Mouse (Mus musculus) large intestine, adult 2 months (tissue): ENCODE results near the gene Ftsj3. TPM values are rescaled to one million over a fixed set of nuclear protein-coding genes. Genes with fewer than 3 reads are reported as not detected.
"Not testable (repeated sequence)": the region's sequence is repeated elsewhere in the genome, so short reads cannot be mapped to it uniquely, and the experiment has no call there.

ENCODE experiments used
- DNase-seq: peaks from one replicate; pipeline ENCODE4 v3.0.0-alpha.2; 2012; ENCODE audit warnings: low read depth, low spot score
- WGBS: fragments of 180-500 bp; shearing (Covaris S2); methylation state at CpG from one replicate; pipeline ENCODE4 v1.1.7; 2018; 5-methylcytosine and 5-hydroxymethylcytosine counted together
- polyA plus RNA-seq: library from polyadenylated mRNA; depleted of rRNA; stranded (reverse); fragments of >200 nt; gene quantifications from 2 replicates; pipeline ENCODE4 v1.2.3, GENCODE M21; 2012

The Ftsj3 gene
- polyA plus RNA-seq, 1 experiment: 13.2 TPM

GRCm38 (mm10) chr11:106271131-106271793 is 15.4 kb upstream of the Ftsj3 start:
- 8% methylated on average over 5 of the region's 5 CpGs for WGBS
- no peak for DNase-seq

DNA sequence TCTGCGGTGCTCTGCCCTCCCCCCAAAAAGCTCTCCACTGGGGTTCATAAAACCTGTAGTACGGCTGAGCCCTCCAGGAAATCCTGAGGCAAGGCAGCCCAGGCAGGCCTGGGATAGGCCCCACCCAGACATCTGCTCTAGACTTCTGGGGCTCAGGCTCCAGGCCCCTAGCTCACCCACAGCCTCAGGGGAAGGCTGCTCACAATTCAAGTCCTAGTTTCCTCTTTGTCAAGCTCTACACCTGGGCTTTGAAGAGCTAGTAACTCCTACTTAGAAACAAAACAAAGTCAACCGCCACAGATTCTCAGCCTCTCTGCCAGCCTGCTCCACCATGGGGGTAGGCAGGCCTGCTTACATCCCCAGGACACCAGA is 13.2 kb upstream of the Ftsj3 start:
- WGBS: 18% methylated on average over 3 of the region's 3 CpGs
- no peak for DNase-seq

- 29% methylated on average over 8 of the region's 8 CpGs for WGBS
- no peak for DNase-seq
Observed at GRCm38 (mm10) chr11:106268326-106269059, 12.6 kb upstream of the Ftsj3 start.

GRCm38 (mm10) chr11:106267871-106268270 is 12.0 kb upstream of the Ftsj3 start:
- no peak for DNase-seq
- WGBS: 36% methylated on average over 5 of the region's 5 CpGs

DNA sequence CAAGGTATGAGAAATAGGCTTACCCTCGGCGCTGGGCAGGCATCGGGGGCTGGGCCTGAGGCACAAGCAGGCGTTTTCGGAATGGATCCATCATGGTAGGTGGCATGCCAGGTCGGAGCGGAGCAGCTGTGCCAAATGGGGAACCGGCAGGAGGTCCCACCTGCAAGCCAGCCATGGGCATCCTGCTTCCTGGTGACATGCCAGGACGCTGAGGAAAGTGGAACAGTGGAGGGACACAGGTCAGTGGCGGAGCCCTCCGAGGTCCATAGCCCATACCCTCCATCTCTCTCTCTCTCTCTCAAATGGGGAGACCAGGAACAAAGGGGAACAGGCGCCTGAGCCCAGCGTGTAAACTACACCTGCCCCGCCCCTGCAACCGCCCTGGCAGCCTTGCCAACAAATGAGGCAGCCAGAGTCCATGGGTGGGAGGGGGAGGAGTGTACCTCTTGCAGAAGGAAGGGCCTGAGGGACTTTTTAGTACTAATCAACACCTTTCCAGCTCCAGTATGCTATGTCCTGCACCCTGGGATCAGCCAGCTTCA is 11.5 kb upstream of the Ftsj3 start:
- WGBS: 33% methylated on average over 15 of the region's 15 CpGs
- peak; percentile 76 for DNase-seq

DNA sequence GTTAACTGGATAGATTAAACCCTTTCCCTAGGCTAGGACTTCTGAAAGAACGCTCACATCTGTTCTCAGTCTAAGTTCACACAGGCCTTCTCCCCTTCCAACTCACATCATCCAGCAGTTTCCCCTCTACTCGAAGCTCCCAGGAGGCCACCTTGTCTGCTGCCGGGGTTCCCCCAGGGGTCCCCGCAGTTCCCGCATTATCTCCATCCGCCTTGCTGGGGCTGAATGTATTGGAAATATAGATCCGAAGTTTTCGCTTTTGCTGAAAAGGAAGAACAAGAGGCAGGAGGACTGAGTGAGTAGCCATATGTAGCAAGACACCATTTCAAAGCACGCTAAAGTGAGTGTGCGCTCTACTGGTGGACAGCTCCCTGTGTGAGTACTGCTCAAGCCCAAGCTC is 10.6 kb upstream of the Ftsj3 start:
- DNase-seq: no peak
- WGBS: 93% methylated on average over 10 of the region's 10 CpGs

DNA sequence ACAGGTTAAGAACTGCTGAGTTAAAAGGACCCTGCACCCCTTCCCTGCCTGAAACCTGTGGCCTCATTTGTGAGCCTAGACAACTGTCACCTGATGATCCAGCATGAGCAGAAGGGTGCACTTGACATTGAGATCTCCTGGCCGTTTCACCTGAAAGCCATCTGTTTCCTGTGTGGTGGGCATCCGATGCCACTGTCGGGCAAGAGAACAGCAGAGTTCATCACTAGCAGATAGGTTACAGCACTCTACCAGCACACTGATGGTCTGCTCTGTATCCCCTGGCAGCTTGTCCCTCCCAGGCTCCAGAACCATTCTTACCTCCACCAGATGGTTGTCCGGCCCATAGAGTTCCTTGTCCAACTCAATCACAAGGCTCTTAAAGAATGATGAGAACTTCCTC is 9.7 kb upstream of the Ftsj3 start:
- DNase-seq: no peak
- WGBS: 83% methylated on average over 4 of the region's 4 CpGs

- 85% methylated on average over 15 of the region's 15 CpGs for WGBS
- DNase-seq: no peak
Observed at GRCm38 (mm10) chr11:106264988-106265387, 9.1 kb upstream of the Ftsj3 start.

GRCm38 (mm10) chr11:106263963-106264362 is 8.1 kb upstream of the Ftsj3 start:
- WGBS: 81% methylated on average over 9 of the region's 9 CpGs
- no peak for DNase-seq

- DNase-seq: no peak
- WGBS: 83% methylated on average over 14 of the region's 14 CpGs
Observed at GRCm38 (mm10) chr11:106260826-106261450, 5.1 kb upstream of the Ftsj3 start.

- 50% methylated on average over 5 of the region's 5 CpGs for WGBS
Observed at GRCm38 (mm10) chr11:106256775-106257174, 896 bp upstream of the Ftsj3 start.

GRCm38 (mm10) chr11:106255174-106255573 is 705 bp downstream of the Ftsj3 start:
- 2% methylated on average over 22 of the region's 22 CpGs for WGBS
- DNase-seq: no peak

More at GRCm38 (mm10) chr11:106256775-106257174, 896 bp upstream of the Ftsj3 start:
- DNase-seq: no peak

DNA sequence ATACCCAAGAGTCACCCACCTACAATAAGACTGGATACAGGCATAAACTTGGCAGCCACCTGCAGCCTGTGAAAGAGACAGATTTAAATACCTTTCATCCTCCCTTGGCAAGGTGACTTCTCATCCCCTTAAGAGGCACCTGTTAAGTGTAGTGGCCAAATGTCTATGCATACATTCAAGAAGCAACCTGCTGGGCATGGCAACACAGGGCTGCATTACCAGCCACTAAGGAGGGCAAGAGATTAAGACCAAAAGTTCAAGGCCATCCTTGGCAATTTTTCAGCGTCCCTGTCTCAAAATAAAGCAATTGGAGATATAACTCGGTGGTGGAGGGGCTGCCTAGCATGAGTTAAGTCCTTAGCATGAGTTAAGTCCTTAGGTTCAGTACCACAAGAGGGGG is 1.1 kb downstream of the Ftsj3 start:
- no peak for DNase-seq
- WGBS: 6% methylated on average over 2 of the region's 2 CpGs

DNA sequence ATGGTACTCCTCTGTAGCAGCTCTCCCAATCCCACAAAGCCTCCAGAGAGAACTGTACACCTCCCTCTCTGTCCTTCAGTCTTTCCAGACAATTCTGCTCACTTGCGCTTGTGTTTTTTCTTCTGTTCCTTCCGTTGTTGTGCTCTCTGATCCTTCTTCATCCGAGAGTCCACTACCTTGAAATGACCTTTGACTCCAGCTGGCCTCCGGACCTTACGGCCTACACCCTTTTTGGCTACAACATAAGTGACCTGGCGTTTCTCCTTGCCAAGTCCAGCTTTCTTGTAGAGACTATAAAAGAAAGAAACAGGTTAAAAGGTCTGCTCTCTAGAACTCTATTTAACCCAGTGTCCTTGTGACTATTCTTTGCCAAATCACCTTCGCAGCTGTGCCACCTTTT is 6.6 kb downstream of the Ftsj3 start:
- 70% methylated on average over 7 of the region's 7 CpGs for WGBS

DNA sequence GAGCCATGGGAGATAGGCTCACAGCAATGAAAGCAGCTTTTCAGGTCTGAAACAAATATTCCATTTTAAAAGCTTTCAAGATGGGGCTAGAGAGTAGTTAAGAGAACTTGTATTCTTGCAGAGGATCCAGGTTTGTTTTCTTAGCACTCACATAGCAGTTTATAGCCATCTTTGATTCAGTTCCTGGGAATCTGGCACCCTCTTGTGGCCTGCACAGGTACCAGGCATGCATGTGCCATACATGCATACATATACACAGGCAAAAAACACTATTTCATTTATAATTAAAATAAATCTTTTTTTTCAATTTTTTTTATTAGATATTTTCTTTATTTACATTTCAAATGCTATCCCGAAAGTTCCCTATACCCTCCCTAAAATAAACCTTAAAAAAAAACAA is 9.0 kb downstream of the Ftsj3 start:
- 93% methylated on average over 1 of the region's 1 CpGs for WGBS
- no peak for DNase-seq

More for the DNA sequence above, 6.6 kb downstream of the Ftsj3 start:
- no peak for DNase-seq

DNA sequence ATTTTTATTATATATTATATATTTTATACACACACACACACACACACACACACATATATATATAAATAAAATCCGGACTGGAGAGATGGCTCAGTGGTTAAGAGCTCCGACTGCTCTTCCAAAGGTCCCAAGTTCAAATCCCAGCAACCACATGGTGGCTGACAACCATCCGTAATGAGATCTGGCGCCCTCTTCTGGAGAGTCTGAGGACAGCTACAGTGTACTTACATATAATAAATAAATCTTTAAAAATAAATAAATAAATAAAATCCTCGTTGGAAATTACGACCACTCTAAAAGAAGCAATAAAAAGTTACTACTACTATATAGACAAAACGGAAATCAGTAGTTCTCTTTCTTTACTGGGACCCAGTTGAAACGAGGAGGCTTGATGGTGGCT is 21.9 kb downstream of the Ftsj3 start:
- WGBS: 66% methylated on average over 8 of the region's 8 CpGs
- not testable (repeated sequence) for DNase-seq

DNA sequence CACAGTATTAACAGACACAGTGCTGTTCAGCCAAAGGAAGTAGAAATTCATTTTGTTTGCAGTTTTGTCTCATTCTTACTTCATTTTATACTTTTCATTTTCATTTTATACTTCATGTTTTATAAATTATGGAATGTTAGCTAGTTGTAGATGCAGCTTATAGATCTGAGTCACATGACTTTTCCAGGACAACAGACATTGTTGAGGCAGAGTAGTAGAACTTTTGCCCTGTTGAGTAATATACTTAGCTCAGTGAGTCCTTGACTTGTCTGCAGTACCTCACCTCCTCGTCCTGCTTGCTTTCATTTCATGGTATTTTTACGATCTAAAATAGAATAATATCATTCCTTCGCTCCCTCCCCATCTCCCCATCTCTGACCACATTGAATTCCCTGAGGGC is 35.3 kb downstream of the Ftsj3 start:
- WGBS: 58% methylated on average over 3 of the region's 3 CpGs
- no peak for DNase-seq

GRCm38 (mm10) chr11:106216730-106217490 is 39.0 kb downstream of the Ftsj3 start, which contains the start of gene Ddx42:
TSS of gene Ddx42 (plus strand) at chr11:106216926.
- WGBS: under 1% methylated on average over 70 of the region's 70 CpGs
- DNase-seq: peak; percentile 75

- peak; percentile 96 for DNase-seq
- WGBS: under 1% methylated on average over 46 of the region's 46 CpGs
Observed at GRCm38 (mm10) chr11:106215927-106216729, 39.8 kb downstream of the Ftsj3 start, which contains the start of gene Ccdc47. TSS of gene Ccdc47 (minus strand) at chr11:106216344.
